Mouse (Mus musculus) CH12.LX (cell line): Measurements from ENCODE around the gene Muc20. TPM values are rescaled to one million over a fixed set of nuclear protein-coding genes. Genes with fewer than 3 reads are reported as not detected.
A peak's percentile ranks its signal among the peaks of the same experiment; 100 is the strongest.

Source experiments
- DNase-seq: peaks from one replicate; pipeline ENCODE4 v3.0.0-alpha.2; 2013; ENCODE audit errors: extremely low read depth
- H3K27ac ChIP-seq: 2 replicates; pipeline ENCODE4 v1.5.1; 2012; ENCODE audit warnings: low read depth, mild to moderate bottlenecking, control low read depth, moderate library complexity; ENCODE audit not compliant: insufficient read depth
- H3K27me3 ChIP-seq: replicated peaks from 2 replicates; pipeline ENCODE3; 2012; ENCODE audit warnings: inconsistent platforms
- H3K36me3 ChIP-seq, 2 experiments: replicated peaks in 1 of 2; 2 replicates each; pipeline versions ENCODE3 to v1.6.1; 2012; ENCODE audit warnings: inconsistent platforms in 1 of 2, low read length in 1 of 2, mild to moderate bottlenecking in 1 of 2, mixed read lengths in 1 of 2, moderate library complexity in 1 of 2; ENCODE audit not compliant: control insufficient read depth in 1 of 2, insufficient read depth in 1 of 2
- H3K4me1 ChIP-seq, 2 experiments: 2 replicates each; pipeline ENCODE4 v1.6.1; 2012; ENCODE audit warnings: inconsistent platforms in 1 of 2, moderate library complexity in 1 of 2; ENCODE audit not compliant: insufficient read depth in 2 of 2, control insufficient read depth in 1 of 2
- H3K4me2 ChIP-seq: 2 replicates; pipeline ENCODE4 v1.6.1; 2012; ENCODE audit warnings: low read depth, mild to moderate bottlenecking, control low read depth; ENCODE audit not compliant: poor library complexity, insufficient read depth, severe bottlenecking
- H3K4me3 ChIP-seq, 3 experiments: fragments of 150-350 bp in 1 of 3; sonication (generic) in 1 of 3; replicated peaks in 1 of 3; 2 replicates each; pipeline versions ENCODE3 to v1.5.1; 2011 to 2012; ENCODE audit warnings: low read depth in 2 of 3, low read length in 2 of 3, mild to moderate bottlenecking in 2 of 3, moderate library complexity in 2 of 3, control low read depth in 1 of 3, improper control_type of control experiment in 1 of 3, inconsistent platforms in 1 of 3, mixed read lengths in 1 of 3; ENCODE audit not compliant: poor library complexity in 1 of 3
- H3K79me2 ChIP-seq: replicated peaks from 2 replicates; pipeline ENCODE4 v1.6.1; 2012; ENCODE audit warnings: mild to moderate bottlenecking, moderate library complexity; ENCODE audit not compliant: control insufficient read depth, poor library complexity, insufficient read depth, severe bottlenecking; ENCODE audit errors: extremely low read depth
- H3K9ac ChIP-seq: 2 replicates; pipeline ENCODE4 v1.6.1; 2012; ENCODE audit warnings: low read depth, mild to moderate bottlenecking, control low read depth, moderate library complexity; ENCODE audit not compliant: insufficient read depth
- H3K9me3 ChIP-seq: replicated peaks from 2 replicates; pipeline ENCODE3; 2012; ENCODE audit warnings: low read length, inconsistent platforms, mixed read lengths
- BHLHE40 ChIP-seq: IDR thresholded peaks from 2 replicates; pipeline ENCODE4 v1.6.1; 2011; ENCODE audit warnings: mild to moderate bottlenecking, low read depth, low read length, improper control_type of control experiment
- CHD2 ChIP-seq: IDR thresholded peaks from 2 replicates; pipeline ENCODE4 v1.6.1; 2011; ENCODE audit warnings: low read length, improper control_type of control experiment
- E2F4 ChIP-seq: IDR thresholded peaks from 2 replicates; pipeline ENCODE4 v1.6.1; 2011; ENCODE audit warnings: low read depth, low read length, improper control_type of control experiment; ENCODE audit not compliant: insufficient replicate concordance
- ELF1 ChIP-seq: IDR thresholded peaks from 2 replicates; pipeline ENCODE4 v1.6.1; 2014; ENCODE audit warnings: low read depth, mild to moderate bottlenecking, inconsistent platforms, low read length, improper control_type of control experiment
- EP300 ChIP-seq: IDR thresholded peaks from 2 replicates; pipeline ENCODE4 v1.6.1; 2011; ENCODE audit warnings: low read length, improper control_type of control experiment
- HCFC1 ChIP-seq: IDR thresholded peaks from 2 replicates; pipeline ENCODE4 v1.6.1; 2012; ENCODE audit warnings: low read depth, mild to moderate bottlenecking, inconsistent platforms, low read length, improper control_type of control experiment
- IRF4 ChIP-seq: IDR thresholded peaks from 2 replicates; pipeline ENCODE4 v1.6.1; 2014; ENCODE audit warnings: low read depth, mild to moderate bottlenecking, inconsistent platforms, low read length, improper control_type of control experiment
- JUN ChIP-seq: IDR thresholded peaks from 2 replicates; pipeline ENCODE4 v1.6.1; 2011; ENCODE audit warnings: low read depth, mild to moderate bottlenecking, low read length, improper control_type of control experiment, moderate library complexity; ENCODE audit not compliant: insufficient read depth
- KAT2A ChIP-seq: IDR thresholded peaks from 2 replicates; pipeline ENCODE4 v1.6.1; 2012; ENCODE audit warnings: low read length, improper control_type of control experiment, inconsistent platforms; ENCODE audit not compliant: insufficient replicate concordance
- MEF2A ChIP-seq: IDR thresholded peaks from 2 replicates; pipeline ENCODE4 v1.6.1; 2014; ENCODE audit warnings: low read depth, mild to moderate bottlenecking, inconsistent platforms, low read length, improper control_type of control experiment, borderline replicate concordance
- MYC ChIP-seq: IDR thresholded peaks from 2 replicates; pipeline ENCODE4 v1.6.1; 2011; ENCODE audit warnings: low read depth, mild to moderate bottlenecking, improper control_type of control experiment, low read length
- POLR2AphosphoS2 ChIP-seq: IDR thresholded peaks from 2 replicates; pipeline ENCODE4 v1.6.1; 2011; ENCODE audit warnings: low read depth, low read length, improper control_type of control experiment
- RAD21 ChIP-seq: IDR thresholded peaks from 2 replicates; pipeline ENCODE4 v1.6.1; 2011; ENCODE audit warnings: low read depth, mild to moderate bottlenecking, low read length, improper control_type of control experiment, moderate library complexity
- USF2 ChIP-seq: conservative IDR thresholded peaks from 2 replicates; pipeline ENCODE4 v1.6.1; 2011; ENCODE audit warnings: low read depth, low read length, improper control_type of control experiment
- ZNF384 ChIP-seq: IDR thresholded peaks from 2 replicates; pipeline ENCODE4 v1.6.1; 2012; ENCODE audit warnings: low read depth, low read length, improper control_type of control experiment, inconsistent platforms
- dilution Hi-C: fragments of 300-500 bp; cut with MboI; formaldehyde crosslinking; loops from 2 replicates; pipeline ENCODE4 v1.14.3; 2020; ENCODE audit warnings: low sequenced_read_pairs; ENCODE audit not compliant: extremely low pct_unique_long_range_greater_than_20kb, extremely low pct_ligation_motif_present
- in situ Hi-C: fragments of 300-500 bp; cut with MboI; formaldehyde crosslinking; loops from 3 replicates; pipeline ENCODE4 v1.14.3; 2019; ENCODE audit warnings: low sequenced_read_pairs, low pct_ligation_motif_present, low pct_unique_long_range_greater_than_20kb, mixed read lengths
- polyA plus RNA-seq: library from polyadenylated mRNA; unstranded; fragments of >175 nt; gene quantifications from 2 replicates; pipeline ENCODE4 v1.2.1, GENCODE M21; 2012; ENCODE audit warnings: low read depth; ENCODE audit not compliant: insufficient read length
- total RNA-seq, 2 experiments: library from RNA; depleted of rRNA; stranded (reverse); fragments of 300-350 nt in 1 of 2; fragments of >200 nt in 1 of 2; gene quantifications; 2 replicates each; pipeline ENCODE4 v1.2.3; 2012 to 2014

Gene Muc20
- total and polyA plus RNA-seq, 3 experiments, result 0.36 to 1.4 (median 0.42) TPM

DNA sequence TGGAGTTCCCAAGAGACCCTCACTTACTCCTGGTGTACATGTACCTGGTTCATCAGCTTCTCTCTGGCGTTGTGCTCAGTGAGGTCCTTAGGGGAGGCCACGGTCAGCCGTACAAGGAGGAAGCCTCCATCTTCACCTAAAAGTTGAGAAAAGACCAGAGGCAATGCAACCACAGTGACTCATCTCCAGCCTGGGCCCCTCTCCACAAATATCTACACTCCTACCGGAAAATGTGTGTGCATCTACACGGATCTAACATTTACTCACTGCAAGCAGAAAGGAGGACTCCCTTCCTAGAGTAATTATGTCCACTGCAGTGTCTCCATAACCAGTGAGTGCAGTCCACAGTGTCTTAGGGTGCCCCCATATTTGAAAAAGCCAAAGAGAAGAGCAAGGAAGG is 7.2 kb downstream of the Muc20 start:
- H3K9ac ChIP-seq, result no peak overlapping the region
- H3K9me3 ChIP-seq, result peaks cover 6% of the 10 kb centered on the region
- TF ChIP-seq MYC (no peak), BHLHE40 (0 out of 2 replicates have a peak, but pooled peaks have one; percentile 28), KAT2A (no peak), POLR2AphosphoS2 (no peak), EP300 (peak; percentile 52), HCFC1 (no peak), ZNF384 (no peak), E2F4 (no peak), MEF2A (peak; percentile 61; the same call in 1 of the 2 replicates), ELF1 (no peak), RAD21 (no peak), USF2 (no peak), IRF4 (peak; percentile 76)
- no peaks in the 10 kb centered on the region for H3K79me2 ChIP-seq
- no peak overlapping the region for H3K4me2 ChIP-seq
- peak; percentile 13 for DNase-seq
- no peak overlapping the region for H3K27ac ChIP-seq
- in situ Hi-C loops (loop anchor here (5.0 kb wide), 1 partner anchor 83 kb away; no protein-coding TSS in a partner anchor), dilution Hi-C loops (no loop called here)
- H3K36me3 ChIP-seq, result peaks cover 0 to 4% of the 10 kb centered on the region in 2 experiments
- H3K27me3 ChIP-seq, result no peaks in the 10 kb centered on the region
- H3K4me3 ChIP-seq, result no peak overlapping the region
- peaks cover 3% of the 10 kb centered on the region in 2 experiments; a peak in 2 of 4 replicates for H3K4me1 ChIP-seq

DNA sequence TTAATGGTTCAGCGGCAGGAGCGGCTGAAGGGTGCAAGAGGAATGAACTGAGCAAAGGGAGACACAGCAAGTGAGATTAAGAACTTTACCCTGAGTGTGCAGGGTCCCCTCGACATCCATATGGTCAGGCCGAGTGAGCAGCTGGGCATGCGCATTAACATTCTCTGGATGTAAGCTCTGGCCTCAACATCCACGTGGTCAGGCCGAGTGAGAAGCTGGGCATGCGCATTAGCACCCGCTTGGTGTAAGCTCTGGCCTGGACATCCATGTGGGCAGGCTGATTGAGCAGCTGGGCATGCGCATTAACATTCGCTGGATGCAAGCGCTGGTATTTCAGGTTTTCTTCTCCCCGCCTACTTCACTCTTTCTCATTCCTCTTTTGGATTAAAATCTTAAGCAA is 12.4 kb downstream of the Muc20 start:
- Histone ChIP-seq H3K9me3 (peaks cover 6% of the 10 kb centered on the region), H3K4me3 (no peak overlapping the region), H3K4me1 (peaks cover 3 to 12% of the 10 kb centered on the region in 2 experiments; a peak in 2 of 4 replicates), H3K27me3 (no peaks in the 10 kb centered on the region), H3K79me2 (no peaks in the 10 kb centered on the region), H3K27ac (no peak overlapping the region), H3K4me2 (no peak overlapping the region), H3K9ac (no peak overlapping the region), H3K36me3 (peaks cover 0 to 4% of the 10 kb centered on the region in 2 experiments)
- in situ Hi-C loops, result no loop called here
- DNase-seq, result no peak
- TF ChIP-seq JUN, result no peak
- no peak for TF ChIP-seq HCFC1
- TF ChIP-seq USF2, result no peak
- TF ChIP-seq CHD2, result no peak
- dilution Hi-C loops, result no loop called here
